Mouse (Mus musculus) left cerebral cortex, postnatal 36 days (tissue): Measurements from ENCODE around the gene Pak1ip1. TPM values are rescaled to one million over a fixed set of nuclear protein-coding genes. Genes with fewer than 3 reads are reported as not detected.
"Not testable (repeated sequence)": the region's sequence is repeated elsewhere in the genome, so short reads cannot be mapped to it uniquely, and the experiment has no call there.

Source experiments
- DNase-seq, 2 experiments: peaks; one replicate each; pipeline ENCODE4 v3.0.0; 2021 to 2022; ENCODE audit warnings: low spot score in 2 of 2, mixed read lengths in 1 of 2
- intact Hi-C: fragments of 180-260 bp; cut with DNase I; formaldehyde crosslinking; loops from one replicate; pipeline ENCODE4 v1.15.1; 2025
- total RNA-seq, 2 experiments: library from RNA; stranded (reverse); gene quantifications; 2 replicates each; pipeline ENCODE4 v1.2.3; 2021

Gene Pak1ip1
- total RNA-seq, result 10 to 100 TPM; 41.3 to 44.2 TPM

- intact Hi-C loops, result loop anchor here (5.0 kb wide), 1 partner anchor 236 kb away; no protein-coding TSS in a partner anchor
- DNase-seq, result peak; percentile 92 to 97
Measured at GRCm38 (mm10) chr13:41000926-41001639, at the start of gene Pak1ip1. Gene Pak1ip1 (plus strand): TSS chr13:41001023.

GRCm38 (mm10) chr13:40951386-40951976, 49.3 kb upstream of the Pak1ip1 start:
- DNase-seq, result no peak
- intact Hi-C loops, result no loop called here

- no peak for DNase-seq
- intact Hi-C loops, result no loop called here
Measured at GRCm38 (mm10) chr13:40953231-40953630, 47.6 kb upstream of the Pak1ip1 start.

- DNase-seq, result no peak
- intact Hi-C loops, result no loop called here
Measured at GRCm38 (mm10) chr13:40955773-40956172, 45.0 kb upstream of the Pak1ip1 start.

- intact Hi-C loops, result no loop called here
- no peak for DNase-seq
Measured at GRCm38 (mm10) chr13:40967609-40968008, 33.2 kb upstream of the Pak1ip1 start.

GRCm38 (mm10) chr13:40968564-40968963, 32.3 kb upstream of the Pak1ip1 start:
- intact Hi-C loops, result no loop called here
- DNase-seq, result no peak

GRCm38 (mm10) chr13:40969761-40970390, 30.9 kb upstream of the Pak1ip1 start:
- intact Hi-C loops, result no loop called here
- no peak for DNase-seq

GRCm38 (mm10) chr13:40971261-40971660, 29.6 kb upstream of the Pak1ip1 start:
- intact Hi-C loops, result no loop called here

GRCm38 (mm10) chr13:40971831-40972230, 29.0 kb upstream of the Pak1ip1 start:
- intact Hi-C loops, result no loop called here
- no peak for DNase-seq

More at GRCm38 (mm10) chr13:40971261-40971660, 29.6 kb upstream of the Pak1ip1 start:
- DNase-seq, result no peak

- intact Hi-C loops, result no loop called here
- no peak for DNase-seq
Measured at GRCm38 (mm10) chr13:40972976-40973375, 27.8 kb upstream of the Pak1ip1 start.

- DNase-seq, result peak; percentile 11 to 15
- intact Hi-C loops, result loop anchor here (5.0 kb wide), 1 partner anchor 130 kb away; no protein-coding TSS in a partner anchor
Measured at GRCm38 (mm10) chr13:40977609-40978008, 23.2 kb upstream of the Pak1ip1 start.

GRCm38 (mm10) chr13:40978652-40979051, 22.2 kb upstream of the Pak1ip1 start:
- intact Hi-C loops, result loop anchor here (5.0 kb wide), 1 partner anchor 131 kb away; no protein-coding TSS in a partner anchor
- DNase-seq, result no peak

- no peak for DNase-seq
- intact Hi-C loops, result loop anchor here (5.0 kb wide), 1 partner anchor 132 kb away; no protein-coding TSS in a partner anchor
Measured at GRCm38 (mm10) chr13:40979321-40979720, 21.5 kb upstream of the Pak1ip1 start.

- intact Hi-C loops, result no loop called here
Measured at GRCm38 (mm10) chr13:40982759-40983158, 18.1 kb upstream of the Pak1ip1 start.

GRCm38 (mm10) chr13:40986081-40986480, 14.7 kb upstream of the Pak1ip1 start:
- DNase-seq, result no peak
- intact Hi-C loops, result no loop called here

More at GRCm38 (mm10) chr13:40982759-40983158, 18.1 kb upstream of the Pak1ip1 start:
- DNase-seq, result no peak

GRCm38 (mm10) chr13:40987608-40988303, 13.1 kb upstream of the Pak1ip1 start:
- intact Hi-C loops, DNase-seq: not testable (repeated sequence)

- intact Hi-C loops, result no loop called here
- no peak for DNase-seq
Measured at GRCm38 (mm10) chr13:40988418-40988817, 12.4 kb upstream of the Pak1ip1 start.

- DNase-seq, result no peak
- intact Hi-C loops, result no loop called here
Measured at GRCm38 (mm10) chr13:40994487-40995263, 6.1 kb upstream of the Pak1ip1 start.

- DNase-seq, intact Hi-C loops: not testable (repeated sequence)
Measured at GRCm38 (mm10) chr13:40998537-40998936, 2.3 kb upstream of the Pak1ip1 start.
